Mouse (Mus musculus): Measurements from ENCODE around the gene Pcolce2. TPM values are rescaled to one million over a fixed set of nuclear protein-coding genes. Genes with fewer than 3 reads are reported as not detected.
A peak's percentile ranks its signal among the peaks of the same experiment; 100 is the strongest.

The Pcolce2 gene
- total and polyA plus RNA-seq, 3 experiments, result not detected

DNA sequence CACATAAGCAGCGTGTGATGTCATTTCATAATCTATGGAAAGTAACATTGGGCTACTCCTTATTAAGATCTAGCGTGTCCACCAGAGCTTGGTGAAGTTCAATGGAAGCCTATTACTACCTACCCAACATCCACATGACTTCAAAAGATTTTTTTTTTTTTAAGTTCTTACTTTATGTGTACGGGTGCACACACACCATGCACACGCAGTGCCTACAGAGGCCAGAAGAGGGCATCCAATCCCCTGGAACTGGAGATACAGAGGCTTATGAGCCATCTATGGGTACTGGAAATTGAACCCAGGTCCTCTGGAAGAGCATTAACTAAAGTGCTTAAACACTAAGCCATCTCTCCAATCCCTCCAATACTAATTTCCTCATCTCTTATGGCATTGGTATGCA lies 38.0 kb upstream of the Pcolce2 start:
- Histone ChIP-seq H3K4me3 (ENCODE audit: control insufficient read depth in 1 of 2, insufficient read depth in 1 of 2, low read depth in 2 of 2, low read length in 2 of 2) (no peak overlapping the region), H3K27ac (ENCODE audit: control insufficient read depth, low read depth, low read length) (no peak overlapping the region), H3K4me1 (ENCODE audit: control insufficient read depth in 1 of 2, insufficient read depth in 2 of 2, low read length in 2 of 2) (no peaks in the 10 kb centered on the region), H3K9ac (ENCODE audit: control insufficient read depth, low read depth, low read length, poor library complexity, severe bottlenecking) (no peak overlapping the region), H3K36me3 (ENCODE audit: control insufficient read depth in 1 of 2, insufficient read depth in 2 of 2, low read length in 2 of 2) (no peaks in the 10 kb centered on the region), H3K79me2 (ENCODE audit: control insufficient read depth, insufficient read depth, low read length, poor library complexity) (no peaks in the 10 kb centered on the region), H3K9me3 (replicated peaks; ENCODE audit: insufficient read depth, low read length) (no peaks in the 10 kb centered on the region), H3K27me3 (ENCODE audit: control insufficient read depth in 1 of 2, insufficient read depth in 2 of 2, low read length in 2 of 2) (peaks cover 0 to 1% of the 10 kb centered on the region in 2 experiments; a peak in 2 of 4 replicates)
- TF ChIP-seq RAD21 (IDR thresholded peaks at IDR 0.05; ENCODE audit: low read depth, low read length) (peak; percentile 41), CTCF (IDR thresholded peaks at IDR 0.05 in 2 of 3, conservative IDR thresholded peaks at IDR 0.05 in 1 of 3; ENCODE audit: control insufficient read depth in 1 of 3, insufficient read depth in 1 of 3, low read depth in 2 of 3, low read length in 3 of 3, poor library complexity in 1 of 3, severe bottlenecking in 1 of 3) (peak; percentile 44 to 54 (median 50)), ZNF384 (IDR thresholded peaks at IDR 0.05; ENCODE audit: low read depth, low read length) (peak; percentile 50; the same call in 1 of the 2 replicates), HCFC1 (IDR thresholded peaks at IDR 0.05; ENCODE audit: low read depth, low read length) (no peak), ZC3H11A (IDR thresholded peaks at IDR 0.05; ENCODE audit: low read depth, low read length) (peak; percentile 27; the same call in 1 of the 2 replicates), SIN3A (IDR thresholded peaks at IDR 0.05; ENCODE audit: low read length) (no peak), GATA1 (IDR thresholded peaks at IDR 0.05; ENCODE audit: low read depth, low read length) (no peak), SMC3 (IDR thresholded peaks at IDR 0.05; ENCODE audit: low read depth, low read length) (peak; percentile 43), RCOR1 (IDR thresholded peaks at IDR 0.05; ENCODE audit: low read depth, low read length) (no peak)
- peak; percentile 37 for DNase-seq (ENCODE audit: low read depth, low spot score)

DNA sequence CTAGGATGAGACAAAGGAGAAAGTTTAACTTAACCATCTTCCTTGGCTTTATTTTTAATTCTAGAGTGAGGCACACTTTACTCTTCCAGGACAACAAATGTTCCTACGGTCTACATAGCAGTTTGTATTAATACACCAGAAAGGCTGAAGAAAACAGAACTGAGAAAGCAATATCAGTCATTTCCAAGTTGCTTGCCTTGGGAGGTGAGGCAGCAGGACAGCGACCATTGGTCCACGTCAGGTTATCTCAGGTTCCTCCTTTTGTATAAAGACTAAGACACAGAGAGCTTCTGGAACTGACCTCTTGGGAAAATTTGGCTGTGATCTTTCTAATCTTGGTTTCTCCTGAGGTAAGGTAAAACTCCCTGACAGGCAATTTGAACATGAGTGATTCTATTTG lies 34.6 kb upstream of the Pcolce2 start:
- no peak overlapping the region for H3K4me3 ChIP-seq (ENCODE audit: control insufficient read depth in 1 of 2, insufficient read depth in 1 of 2, low read depth in 2 of 2, low read length in 2 of 2)
- DNase-seq (ENCODE audit: low read depth, low spot score), result peak; percentile 21

DNA sequence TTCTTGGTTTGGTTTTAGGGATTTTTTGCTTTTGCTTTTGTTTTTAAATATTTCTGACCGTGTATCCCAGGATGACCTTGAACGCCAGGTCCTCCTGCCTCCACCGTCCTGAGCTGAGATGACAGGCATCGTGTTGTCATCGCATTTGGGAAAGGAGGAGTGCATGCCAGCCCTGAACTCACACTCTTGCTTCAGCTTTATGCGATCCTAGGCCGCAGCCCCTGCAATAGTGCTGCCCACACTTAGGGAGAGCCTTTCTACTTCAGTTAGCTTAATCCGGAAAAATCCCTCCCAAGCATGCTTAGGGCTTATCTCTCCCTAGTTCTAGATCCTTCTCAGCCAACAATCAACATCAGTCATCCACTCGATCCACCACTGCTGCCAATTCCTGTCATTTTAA lies 34.1 kb upstream of the Pcolce2 start:
- no peak overlapping the region for H3K27ac ChIP-seq (ENCODE audit: control insufficient read depth, low read depth, low read length)
- H3K4me1 ChIP-seq (ENCODE audit: control insufficient read depth in 1 of 2, insufficient read depth in 2 of 2, low read length in 2 of 2), result no peaks in the 10 kb centered on the region
- DNase-seq (ENCODE audit: low read depth, low spot score), result no peak
- no peak for TF ChIP-seq ZC3H11A (IDR thresholded peaks at IDR 0.05; ENCODE audit: low read depth, low read length)
- no peak for TF ChIP-seq RCOR1 (IDR thresholded peaks at IDR 0.05; ENCODE audit: low read depth, low read length)
- TF ChIP-seq ZMIZ1 (IDR thresholded peaks at IDR 0.05; ENCODE audit: low read depth, low read length), result no peak
- TF ChIP-seq CHD1 (IDR thresholded peaks at IDR 0.05; ENCODE audit: low read depth, low read length), result no peak
- TF ChIP-seq E2F4 (IDR thresholded peaks at IDR 0.05; ENCODE audit: borderline replicate concordance, low read depth, low read length), result no peak
- no peak overlapping the region for H3K9ac ChIP-seq (ENCODE audit: control insufficient read depth, low read depth, low read length, poor library complexity, severe bottlenecking)
- no peaks in the 10 kb centered on the region for H3K79me2 ChIP-seq (ENCODE audit: control insufficient read depth, insufficient read depth, low read length, poor library complexity)
- no peaks in the 10 kb centered on the region for H3K9me3 ChIP-seq (replicated peaks; ENCODE audit: insufficient read depth, low read length)
- H3K4me3 ChIP-seq (ENCODE audit: control insufficient read depth in 1 of 2, insufficient read depth in 1 of 2, low read depth in 2 of 2, low read length in 2 of 2), result no peak overlapping the region
- no peaks in the 10 kb centered on the region for H3K36me3 ChIP-seq (ENCODE audit: control insufficient read depth in 1 of 2, insufficient read depth in 2 of 2, low read length in 2 of 2)
- peaks cover 0 to 1% of the 10 kb centered on the region in 2 experiments; a peak in 2 of 4 replicates for H3K27me3 ChIP-seq (ENCODE audit: control insufficient read depth in 1 of 2, insufficient read depth in 2 of 2, low read length in 2 of 2)

More for the DNA sequence above, 34.6 kb upstream of the Pcolce2 start:
- no peak for TF ChIP-seq JUND (IDR thresholded peaks at IDR 0.05; ENCODE audit: low read depth, low read length)
- no peak for TF ChIP-seq TCF12 (IDR thresholded peaks at IDR 0.05; ENCODE audit: low read depth, low read length)
- no peak for TF ChIP-seq POLR2AphosphoS5 (IDR thresholded peaks at IDR 0.05; ENCODE audit: borderline replicate concordance, low read depth, low read length)
- TF ChIP-seq EP300 (IDR thresholded peaks at IDR 0.05; ENCODE audit: low read depth in 1 of 2, low read length in 2 of 2), result no peak
- TF ChIP-seq ZMIZ1 (IDR thresholded peaks at IDR 0.05; ENCODE audit: low read depth, low read length), result no peak
- TF ChIP-seq UBTF (IDR thresholded peaks at IDR 0.05; ENCODE audit: borderline replicate concordance, insufficient read depth, low read depth, low read length), result no peak
- no peak for TF ChIP-seq GATA1 (IDR thresholded peaks at IDR 0.05; ENCODE audit: low read depth, low read length)
- TF ChIP-seq ZNF384 (IDR thresholded peaks at IDR 0.05; ENCODE audit: low read depth, low read length), result no peak
- TF ChIP-seq SIN3A (IDR thresholded peaks at IDR 0.05; ENCODE audit: low read length), result no peak
- no peak for TF ChIP-seq CTCF (IDR thresholded peaks at IDR 0.05 in 2 of 3, conservative IDR thresholded peaks at IDR 0.05 in 1 of 3; ENCODE audit: control insufficient read depth in 1 of 3, insufficient read depth in 1 of 3, low read depth in 2 of 3, low read length in 3 of 3, poor library complexity in 1 of 3, severe bottlenecking in 1 of 3)
- TF ChIP-seq MAFK (IDR thresholded peaks at IDR 0.05; ENCODE audit: borderline replicate concordance, low read depth, low read length), result no peak
- TF ChIP-seq NRF1 (IDR thresholded peaks at IDR 0.05; ENCODE audit: insufficient read depth, low read depth, low read length, poor library complexity, severe bottlenecking), result no peak
- no peak for TF ChIP-seq BHLHE40 (IDR thresholded peaks at IDR 0.05; ENCODE audit: borderline replicate concordance, low read depth, low read length)
- TF ChIP-seq TBP (IDR thresholded peaks at IDR 0.05; ENCODE audit: low read depth, low read length), result no peak
- TF ChIP-seq ZC3H11A (IDR thresholded peaks at IDR 0.05; ENCODE audit: low read depth, low read length), result no peak
- H3K27ac ChIP-seq (ENCODE audit: control insufficient read depth, low read depth, low read length), result no peak overlapping the region
- H3K9me3 ChIP-seq (replicated peaks; ENCODE audit: insufficient read depth, low read length), result no peaks in the 10 kb centered on the region
- H3K79me2 ChIP-seq (ENCODE audit: control insufficient read depth, insufficient read depth, low read length, poor library complexity), result no peaks in the 10 kb centered on the region
- no peak overlapping the region for H3K9ac ChIP-seq (ENCODE audit: control insufficient read depth, low read depth, low read length, poor library complexity, severe bottlenecking)
- H3K27me3 ChIP-seq (ENCODE audit: control insufficient read depth in 1 of 2, insufficient read depth in 2 of 2, low read length in 2 of 2), result peaks cover 0 to 1% of the 10 kb centered on the region in 2 experiments; a peak in 2 of 4 replicates
- no peaks in the 10 kb centered on the region for H3K4me1 ChIP-seq (ENCODE audit: control insufficient read depth in 1 of 2, insufficient read depth in 2 of 2, low read length in 2 of 2)
- no peaks in the 10 kb centered on the region for H3K36me3 ChIP-seq (ENCODE audit: control insufficient read depth in 1 of 2, insufficient read depth in 2 of 2, low read length in 2 of 2)

Data from MEL (cell line).